Mouse (Mus musculus) left cerebral cortex, postnatal 10 days (tissue): Measurements from ENCODE around the gene Eid3. TPM values are rescaled to one million over a fixed set of nuclear protein-coding genes. Genes with fewer than 3 reads are reported as not detected.

Experiments
- DNase-seq, 2 experiments: peaks; one replicate each; pipeline ENCODE4 v3.0.0; 2021 to 2022; ENCODE audit warnings: low spot score in 2 of 2, mixed read lengths in 1 of 2; ENCODE audit errors: extremely low spot score in 1 of 2
- intact Hi-C: fragments of 180-260 bp; cut with DNase I; formaldehyde crosslinking; loops from one replicate; pipeline ENCODE4 v1.15.1; 2025
- total RNA-seq, 2 experiments: library from RNA; stranded (reverse); gene quantifications; 2 replicates each; pipeline ENCODE4 v1.2.3; 2021

Eid3 gene
- total RNA-seq: 1 to 10 TPM; 1.8 to 2.1 TPM

DNA sequence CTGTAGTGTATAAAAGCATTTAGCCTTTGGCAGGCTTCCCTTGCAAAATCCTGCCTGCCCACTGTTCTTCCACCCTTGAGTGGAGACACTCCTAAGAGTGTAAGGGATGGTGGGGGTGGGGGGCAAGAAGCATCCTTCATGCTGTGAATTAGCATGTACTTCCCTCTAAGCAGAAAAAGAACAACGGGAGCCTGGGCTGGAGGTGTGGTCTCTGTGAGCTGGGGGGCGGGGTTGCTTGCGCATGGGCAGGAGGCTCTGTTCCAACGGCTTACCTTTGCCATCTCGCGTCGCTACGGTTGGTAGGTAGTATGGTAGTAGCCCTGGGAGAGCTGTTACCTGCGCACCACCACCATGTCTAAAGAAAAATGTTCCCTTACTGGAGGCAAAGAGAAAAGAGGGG is at the start of gene Eid3:
Gene Eid3, plus strand, starts transcription at position 271 of the 400 bp plus-strand sequence.
- DNase-seq: no peak
- intact Hi-C loops: no loop called here

DNA sequence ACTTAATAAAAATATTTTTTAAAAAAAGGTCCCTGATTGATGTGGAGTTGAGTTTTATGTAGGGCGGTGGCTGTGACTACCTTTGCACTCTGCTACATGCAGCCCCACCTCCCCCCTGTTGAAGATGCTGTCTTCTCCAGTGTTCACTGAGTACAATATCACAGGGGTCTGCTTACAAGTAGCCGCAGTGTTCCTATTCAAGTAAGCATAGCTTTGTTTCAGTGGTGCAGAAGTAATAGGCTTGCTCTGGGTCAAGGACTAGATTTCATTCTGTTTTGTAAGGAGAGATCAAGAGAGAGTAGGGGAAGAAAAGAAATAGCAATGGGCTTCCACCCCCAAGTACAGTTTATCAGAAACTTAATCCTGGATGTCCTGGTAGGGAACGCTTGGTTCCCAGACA is 48.9 kb upstream of the Eid3 start:
- intact Hi-C loops: loop anchor here (10.0 kb wide), 1 partner anchor 477 kb away; no protein-coding TSS in a partner anchor
- no peak for DNase-seq

DNA sequence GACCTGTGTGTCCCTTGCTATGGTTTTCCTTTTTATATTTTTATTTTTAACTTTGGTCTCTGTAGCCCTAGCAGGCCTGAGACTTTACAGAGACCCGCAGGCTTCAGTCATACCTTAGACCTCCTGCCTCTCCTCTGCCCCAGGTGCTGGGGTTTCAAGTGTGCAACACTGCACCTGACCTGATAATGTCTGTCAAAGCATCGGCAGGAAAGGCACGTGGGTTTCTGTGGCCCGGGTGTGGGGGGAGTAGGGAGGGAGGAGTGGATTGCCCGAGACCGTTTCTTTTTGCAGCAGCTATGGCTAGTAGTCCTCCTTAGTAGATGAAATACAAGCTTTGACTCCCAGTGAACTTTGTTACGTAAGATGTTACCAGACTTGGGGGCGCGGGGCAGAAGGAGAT is 48.5 kb upstream of the Eid3 start:
- intact Hi-C loops: loop anchor here (10.0 kb wide), 1 partner anchor 477 kb away; no protein-coding TSS in a partner anchor
- no peak for DNase-seq

DNA sequence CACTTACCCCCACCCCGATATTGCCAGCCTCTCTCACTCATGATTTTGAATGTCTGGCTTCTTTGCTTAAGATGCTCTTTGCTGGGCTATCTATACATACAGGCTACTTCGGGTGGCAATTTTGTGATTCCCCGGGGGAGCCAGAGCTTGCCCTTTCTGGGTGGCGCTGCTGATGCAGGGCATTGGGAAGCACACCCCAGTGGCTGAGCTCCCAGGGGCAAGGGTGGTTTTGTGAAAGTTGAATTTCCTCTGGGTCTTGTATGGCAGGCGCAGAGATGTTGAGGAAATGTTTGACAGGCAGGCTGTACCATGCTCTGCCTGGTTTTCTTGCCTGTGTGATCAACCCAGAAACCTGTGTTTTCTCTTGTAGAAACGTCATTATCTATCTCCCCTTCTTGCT is 47.8 kb upstream of the Eid3 start:
- no peak for DNase-seq
- intact Hi-C loops: loop anchor here (10.0 kb wide), 1 partner anchor 476 kb away; no protein-coding TSS in a partner anchor

DNA sequence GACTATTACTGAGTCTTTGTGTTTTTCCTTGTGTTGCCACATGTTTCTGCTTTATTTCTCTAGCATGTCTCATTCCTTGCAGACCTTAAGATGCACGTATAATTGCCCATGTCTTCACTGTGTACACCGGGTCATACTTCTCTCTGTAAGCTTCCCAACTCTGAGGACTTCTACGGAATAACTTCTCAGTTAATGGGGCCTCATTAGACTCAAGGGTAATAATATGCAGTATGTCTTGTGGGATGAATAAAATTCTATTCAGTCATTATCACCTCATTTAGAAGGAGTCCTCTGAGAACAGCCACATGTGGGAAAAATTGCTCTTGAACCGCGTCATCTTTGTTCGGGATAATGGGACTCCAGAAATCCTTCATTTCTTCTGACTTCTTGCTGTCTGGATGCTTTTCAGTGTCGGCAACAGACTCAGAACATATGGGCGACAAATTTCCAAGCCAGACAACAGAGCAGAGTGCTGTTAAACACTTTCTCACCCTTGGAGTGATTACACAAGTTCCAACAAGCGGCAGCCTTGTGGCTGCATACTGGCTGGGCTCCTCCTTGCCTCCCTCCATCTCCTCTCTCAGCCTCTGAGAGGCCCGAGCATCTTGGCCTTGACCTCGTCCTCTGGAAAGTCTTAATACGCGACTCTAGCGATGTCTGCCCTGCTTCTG is 43.2 kb upstream of the Eid3 start:
- intact Hi-C loops: no loop called here
- no peak for DNase-seq

DNA sequence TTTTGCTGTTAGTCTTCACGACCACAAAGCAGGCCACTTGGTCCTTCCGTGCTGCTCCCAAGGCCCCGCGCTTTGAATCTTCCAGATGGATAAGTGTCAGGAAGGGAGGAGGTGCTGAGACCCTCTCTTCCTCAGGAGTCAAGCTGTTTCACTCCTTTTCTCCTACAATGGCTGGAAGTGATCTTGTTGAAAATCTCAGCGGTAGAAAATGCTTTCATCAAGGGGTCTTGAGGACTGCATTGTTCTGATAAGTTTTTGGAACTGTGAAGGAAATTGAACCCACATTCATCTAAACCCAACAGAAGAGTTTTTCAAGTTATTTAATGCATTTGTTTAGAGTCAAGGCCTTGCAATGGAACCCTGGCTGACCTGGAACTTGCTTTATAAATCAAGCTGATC is 42.6 kb upstream of the Eid3 start:
- no peak for DNase-seq
- intact Hi-C loops: no loop called here

DNA sequence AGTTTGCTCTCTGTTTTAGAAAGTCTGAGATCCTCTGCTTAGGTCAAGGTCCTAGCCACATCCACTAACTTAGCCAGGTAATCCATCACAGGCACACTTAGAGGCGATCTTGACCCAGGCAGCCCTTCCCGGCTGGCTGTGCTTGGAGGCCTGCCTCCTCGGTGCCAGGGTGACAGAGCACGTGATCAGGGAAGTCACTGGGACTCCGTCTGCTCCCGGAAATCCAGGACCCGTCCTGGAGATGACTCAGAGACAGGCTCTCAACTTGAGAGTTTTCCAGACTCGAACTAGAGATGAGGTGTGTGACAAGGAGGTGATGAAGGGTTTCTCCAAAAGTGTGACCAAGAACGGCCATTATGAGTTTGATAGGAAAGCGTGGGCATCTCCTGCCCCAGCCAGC is 41.9 kb upstream of the Eid3 start:
- no peak for DNase-seq
- intact Hi-C loops: no loop called here

DNA sequence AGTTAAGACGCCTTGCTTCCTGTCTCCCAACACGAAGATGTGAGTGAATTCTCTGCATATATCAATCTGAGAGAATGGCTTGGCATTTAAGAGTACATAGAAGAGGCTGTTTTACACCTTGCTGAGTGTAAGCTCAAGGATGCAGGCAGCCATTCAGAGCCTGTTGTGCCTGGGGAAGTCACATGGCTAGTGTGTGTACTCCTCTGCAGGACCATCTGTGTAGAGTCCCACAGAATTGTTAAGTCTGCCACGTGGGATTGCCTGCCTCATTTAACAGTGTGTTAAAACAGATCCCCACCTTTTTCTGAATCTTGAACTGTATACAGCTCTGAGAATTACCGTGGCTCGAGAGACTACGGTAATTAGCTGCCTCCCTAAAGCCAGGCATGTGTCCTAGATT is 39.9 kb upstream of the Eid3 start:
- intact Hi-C loops: no loop called here
- DNase-seq: no peak

DNA sequence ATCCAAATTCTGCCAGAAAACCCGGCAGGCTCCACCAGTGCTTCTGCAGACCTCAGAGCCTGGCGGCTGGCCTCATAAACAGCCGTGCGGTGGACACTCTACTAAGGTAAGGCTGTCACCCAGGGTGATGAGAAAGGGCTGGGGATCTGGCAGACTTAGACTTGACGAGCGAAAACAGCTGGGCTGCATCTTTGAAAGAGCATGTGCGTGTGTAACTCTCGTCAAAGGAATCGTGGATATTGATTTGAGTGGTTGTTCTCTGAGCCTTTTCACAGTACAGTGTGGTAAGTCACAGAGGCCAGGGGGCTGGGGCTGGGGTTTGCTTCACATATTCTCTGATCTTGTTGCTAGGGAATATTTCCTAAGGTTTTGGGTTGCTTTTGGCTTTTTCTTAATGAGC is 32.5 kb upstream of the Eid3 start, which contains the start of gene Txnrd1:
Gene Txnrd1, plus strand, starts transcription at position 26 of the 400 bp plus-strand sequence.
- intact Hi-C loops: no loop called here
- no peak for DNase-seq

DNA sequence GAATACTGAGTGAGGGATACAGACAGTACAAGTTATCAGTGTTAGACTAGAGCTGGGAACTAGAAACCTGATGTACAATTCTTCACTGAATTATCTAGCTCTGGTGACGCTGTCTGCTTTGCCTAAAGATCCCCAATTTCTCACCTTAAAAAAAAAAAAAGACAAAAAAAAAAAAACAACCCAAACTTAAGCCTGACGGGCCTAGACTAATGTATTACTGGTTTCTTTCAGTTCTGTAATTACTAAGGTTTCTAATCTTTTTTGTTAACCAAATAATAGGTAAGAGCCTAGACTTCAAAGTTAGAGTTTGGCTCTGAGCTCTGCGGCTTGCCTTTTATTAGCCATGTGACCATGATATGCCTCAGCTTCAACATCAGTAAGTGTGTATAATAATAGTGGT is 30.5 kb upstream of the Eid3 start:
- intact Hi-C loops: no loop called here
- DNase-seq: no peak

DNA sequence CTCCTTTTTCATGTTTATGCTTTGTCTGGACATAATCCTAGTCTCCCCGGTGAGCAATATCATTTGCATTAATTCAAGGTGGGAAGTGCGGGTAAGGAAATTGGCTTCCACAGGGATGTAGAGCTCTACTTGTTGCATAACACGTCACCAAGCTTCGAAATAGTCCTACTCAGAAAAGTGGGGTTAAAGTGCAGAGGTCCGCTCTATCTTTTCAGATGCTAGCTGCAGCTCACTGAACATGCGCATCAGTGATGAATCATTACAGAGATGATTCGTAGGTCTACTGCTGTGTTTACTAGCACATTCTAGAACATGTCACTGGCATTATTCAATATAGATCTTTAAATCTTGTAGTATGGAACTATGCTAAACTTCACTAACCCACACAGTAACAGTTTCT is 28.0 kb upstream of the Eid3 start:
- intact Hi-C loops: no loop called here

DNA sequence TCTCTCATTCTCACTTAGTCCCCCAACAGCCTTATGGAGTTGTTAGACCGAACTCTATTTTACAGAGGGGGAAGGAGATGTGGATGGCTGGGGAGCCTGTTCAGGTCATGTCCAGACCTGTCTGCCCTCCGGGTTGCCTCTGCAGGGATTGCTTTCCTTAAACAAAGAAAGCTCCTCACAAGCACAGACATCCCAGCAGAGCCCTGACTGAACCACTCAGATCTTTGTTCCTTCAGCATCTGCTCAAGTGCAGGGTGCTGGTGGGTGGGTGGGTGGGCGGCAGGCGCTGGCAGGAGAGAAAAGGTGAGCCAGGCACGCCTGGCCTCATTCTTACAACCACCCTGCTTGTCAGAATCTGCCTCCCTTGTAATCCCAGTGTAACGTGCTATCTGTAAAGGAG is 22.3 kb upstream of the Eid3 start:
- no peak for DNase-seq
- intact Hi-C loops: no loop called here

More for the DNA sequence above, 28.0 kb upstream of the Eid3 start:
- no peak for DNase-seq

DNA sequence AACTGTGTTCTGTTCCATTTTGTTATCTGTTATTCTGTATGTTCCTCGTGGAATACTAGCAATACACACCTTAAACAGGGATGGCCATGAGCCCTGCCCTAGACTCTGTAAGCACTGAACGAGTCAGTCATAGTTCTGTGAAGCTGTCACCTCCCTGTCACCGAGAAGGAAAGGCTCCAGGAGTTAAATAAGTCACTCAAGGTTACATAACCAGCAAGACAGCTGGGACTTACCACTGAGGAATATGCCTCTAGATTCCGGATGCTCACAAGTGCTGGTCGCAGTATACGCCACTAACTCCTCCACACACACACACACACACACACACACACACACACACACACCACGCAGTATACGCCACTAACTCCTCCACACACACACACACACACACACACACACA is 21.7 kb upstream of the Eid3 start:
- intact Hi-C loops: no loop called here
- DNase-seq: no peak

DNA sequence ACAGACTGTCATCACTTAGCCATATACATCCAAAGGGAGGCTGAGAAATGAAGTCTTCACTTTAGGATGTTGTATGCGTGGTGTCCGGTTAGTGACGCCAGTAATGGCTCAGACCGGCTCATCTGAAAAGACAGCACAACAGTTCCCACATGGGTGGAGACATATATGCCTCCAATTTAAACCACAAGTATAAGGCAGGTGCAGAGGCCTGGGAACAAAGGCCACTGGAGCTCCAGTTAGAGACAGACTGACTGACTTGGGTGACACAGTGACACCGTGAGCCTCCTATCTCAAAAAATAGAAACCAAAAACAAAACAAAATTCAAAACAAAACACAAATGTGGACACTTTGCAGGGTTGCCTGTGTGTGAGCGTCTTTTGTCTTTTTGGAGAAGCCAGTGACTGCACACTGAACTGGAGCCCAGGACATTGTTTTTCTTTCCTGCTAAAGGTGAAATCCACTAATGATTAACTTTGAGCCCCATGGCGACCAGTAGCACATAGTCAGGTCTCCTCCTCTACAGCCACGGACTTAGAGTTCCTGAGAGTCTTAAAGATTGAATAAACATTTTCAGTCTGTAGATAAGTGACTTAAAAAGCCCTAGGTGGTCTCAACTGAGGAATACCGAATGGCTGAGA is 18.5 kb upstream of the Eid3 start:
- intact Hi-C loops: no loop called here
- no peak for DNase-seq

DNA sequence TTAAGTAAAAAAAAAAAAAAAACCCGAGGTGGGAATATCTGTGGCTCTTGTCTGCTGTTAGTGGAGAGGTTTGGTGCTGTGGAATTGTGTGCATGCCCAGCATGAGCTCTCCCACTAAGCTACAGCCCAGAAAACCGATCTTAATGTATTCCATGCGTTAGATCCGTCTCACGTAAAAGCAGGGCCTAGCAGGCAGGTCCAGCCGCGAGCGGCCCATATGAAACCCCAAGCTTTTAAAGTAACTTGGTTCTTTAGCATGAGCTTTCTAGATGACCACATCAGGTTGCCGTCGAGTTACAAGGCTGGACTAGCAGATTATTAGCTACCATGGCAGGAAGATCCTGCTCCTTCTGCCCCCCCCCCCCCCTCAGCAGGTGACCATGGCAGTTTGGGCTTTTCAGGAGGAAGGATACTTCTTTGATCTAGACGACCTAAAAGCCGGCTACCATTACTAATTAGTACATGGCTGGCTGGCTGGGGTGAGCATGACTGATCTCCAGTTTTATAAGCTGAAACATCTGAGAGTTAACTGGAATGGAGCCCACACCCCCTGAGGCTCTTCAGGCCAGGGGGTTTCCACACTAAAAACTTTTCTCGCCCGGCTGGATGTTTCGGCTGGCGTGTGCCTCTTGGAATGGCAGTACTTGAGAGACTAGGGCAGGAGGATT is 16.6 kb upstream of the Eid3 start:
- DNase-seq: no peak
- intact Hi-C loops: no loop called here

DNA sequence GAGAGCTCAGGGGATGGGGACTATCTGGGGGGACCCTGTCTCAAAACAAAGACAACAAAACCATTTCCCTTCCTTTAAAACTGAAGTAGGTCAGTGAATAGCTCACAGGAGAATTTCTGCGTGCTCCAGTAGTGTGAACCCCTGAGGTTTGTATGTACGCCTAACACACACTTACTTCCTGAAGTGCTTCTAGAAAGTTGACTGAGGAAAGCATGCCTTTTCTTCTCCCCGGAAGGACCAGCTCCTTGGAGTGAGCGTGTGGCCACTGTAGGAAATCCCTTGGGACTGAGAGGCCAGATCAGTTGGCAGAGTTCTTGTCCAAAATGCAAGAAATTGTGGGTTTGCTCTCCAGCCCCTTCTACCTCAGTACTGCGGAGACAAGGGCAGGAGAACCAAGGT is 16.1 kb upstream of the Eid3 start:
- DNase-seq: no peak
- intact Hi-C loops: no loop called here

DNA sequence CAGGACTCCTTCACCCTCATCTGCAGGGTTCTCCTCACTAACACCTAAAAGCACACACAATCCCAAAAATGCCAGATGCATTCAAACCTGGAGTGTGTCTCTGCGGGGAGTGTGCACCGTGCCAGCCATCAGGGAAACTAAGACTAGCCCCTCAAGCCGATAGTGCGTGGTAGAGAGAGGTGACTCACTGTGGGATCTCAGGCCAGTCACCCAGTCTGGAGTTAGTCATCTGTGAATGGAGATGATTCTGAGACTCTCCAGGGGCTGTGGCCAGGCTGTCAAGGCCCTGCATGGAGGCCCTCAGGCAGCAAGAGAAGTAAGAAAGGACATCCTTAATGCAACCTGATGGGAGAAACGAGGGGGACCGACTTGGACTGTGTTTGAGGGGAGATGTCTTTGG is 14.7 kb upstream of the Eid3 start:
- intact Hi-C loops: no loop called here
- DNase-seq: no peak

DNA sequence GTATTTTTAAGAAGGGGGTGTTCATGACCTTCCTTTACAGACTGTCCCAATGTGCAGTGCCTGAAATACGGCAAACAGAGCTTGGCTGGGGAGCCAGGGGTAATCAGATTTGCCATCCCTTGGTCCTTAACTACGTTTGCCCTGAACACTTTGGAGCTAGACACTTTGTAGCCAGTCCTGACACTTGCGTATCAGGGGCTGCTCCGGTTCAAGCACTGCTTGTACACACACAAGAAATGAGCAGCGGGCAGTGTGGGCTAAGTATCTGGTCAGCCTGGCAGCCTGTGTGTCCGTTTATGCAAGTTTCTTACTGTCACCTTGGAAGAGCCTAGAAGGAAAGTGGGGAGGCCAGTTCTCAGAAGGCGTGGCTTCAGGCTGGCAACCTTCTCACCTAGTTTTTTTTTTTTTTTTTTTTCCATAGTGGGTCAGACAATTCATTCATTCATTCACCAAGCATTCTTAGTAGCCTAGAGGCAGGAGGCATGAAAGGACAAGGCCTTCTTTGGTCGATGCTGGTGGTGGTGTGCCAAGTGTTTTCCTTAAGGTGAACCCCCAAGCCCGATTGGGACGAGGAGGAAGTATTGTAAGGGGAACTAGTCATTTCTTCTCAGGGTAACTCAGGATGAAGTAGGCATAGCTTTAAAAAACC is 8.3 kb upstream of the Eid3 start:
- no peak for DNase-seq
- intact Hi-C loops: loop anchor here (5.0 kb wide), 1 partner anchor 46 kb away; no protein-coding TSS in a partner anchor

DNA sequence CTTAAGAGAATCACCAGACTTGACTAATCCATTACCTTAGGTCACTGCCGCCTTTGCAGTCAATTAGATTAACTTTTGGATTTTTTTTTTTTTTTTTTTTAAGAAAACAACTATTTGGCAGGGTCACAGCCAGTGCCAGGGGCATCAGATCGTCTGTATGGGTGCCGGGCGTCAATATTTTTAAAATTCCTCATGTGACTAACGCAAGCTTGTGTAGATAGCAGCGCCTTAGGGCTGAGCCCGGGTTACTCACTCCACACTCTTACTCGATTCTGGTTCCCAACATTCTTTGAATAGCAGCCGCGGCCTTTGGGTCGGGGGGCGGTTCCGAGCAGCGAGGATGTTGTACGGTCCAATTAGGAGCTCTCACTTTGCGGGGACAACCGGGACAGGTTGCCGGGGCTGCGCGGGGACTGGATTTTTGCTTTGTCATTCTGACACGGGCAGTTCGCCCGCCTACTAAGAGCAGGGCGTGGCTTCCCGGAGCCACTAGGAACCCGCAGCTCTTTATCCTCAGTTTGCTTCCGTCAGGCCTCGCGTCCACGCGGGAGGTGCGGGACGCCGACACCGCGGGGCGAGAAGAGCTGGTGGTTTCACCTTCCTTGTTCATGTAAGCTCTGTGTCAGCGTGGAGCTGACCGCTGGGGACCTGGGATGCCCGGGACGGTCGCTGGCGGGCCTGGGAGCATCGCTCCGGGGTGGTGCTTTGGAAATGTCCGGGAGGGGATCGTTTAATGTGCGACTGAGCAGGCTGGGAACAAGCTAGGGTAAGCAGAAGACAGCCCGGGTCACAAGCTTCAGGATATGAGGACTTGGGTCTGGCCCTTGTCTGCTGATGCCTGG is 7.5 kb upstream of the Eid3 start:
- DNase-seq: peak; percentile 87 to 94
- intact Hi-C loops: loop anchor here (5.0 kb wide), 1 partner anchor 47 kb away; no protein-coding TSS in a partner anchor
